8 mouse cellular contexts compared by ENCODE assay signal in genomic region chr13:76759832-76760490, GRCm38 (mm10).
DNase-seq lines count a peak whose midpoint lies in the region.
"Had no signal": no experiment of that assay in that cellular context is flagged by ENCODE, and none has a peak within 500 bp of the region (broad histone marks: within the 10 kb centered on the region; RNA-seq: fewer than 3 reads in every experiment).

No protein-coding gene starts in this region.

- H3K27ac ChIP-seq in embryonic facial prominence, embryonic 10.5 days (replicated peaks) = 0 out of 2 replicates have a peak overlapping the region, but pooled peaks have one; percentile 19
- H3K27ac ChIP-seq: heart, embryonic 13.5 days had no signal

- no peaks in the 10 kb centered on the region for H3K9me3 ChIP-seq in embryonic facial prominence, embryonic 10.5 days
- H3K9me3 ChIP-seq: heart, embryonic 13.5 days had no signal

- no peaks in the 10 kb centered on the region for H3K36me3 ChIP-seq in embryonic facial prominence, embryonic 10.5 days (replicated peaks)
- H3K36me3 ChIP-seq: heart, embryonic 13.5 days had no signal

- no peak overlapping the region for H3K4me3 ChIP-seq in embryonic facial prominence, embryonic 10.5 days
- H3K4me3 ChIP-seq: heart, embryonic 13.5 days had no signal

- H3K27me3 ChIP-seq in embryonic facial prominence, embryonic 10.5 days (replicated peaks; ENCODE audit: low read depth, poor library complexity, severe bottlenecking) = no peaks in the 10 kb centered on the region
- H3K27me3 ChIP-seq: heart, embryonic 13.5 days had no signal

- DNase-seq in testis, postnatal 10 days (ENCODE audit: low spot score) = peak; percentile 52
- no peak for DNase-seq in testis, postnatal 14 days (ENCODE audit: low spot score)
- peak; percentile 74 for DNase-seq in brain, adult 2 months (ENCODE audit: low read depth, low spot score)
- peak; percentile 64 for DNase-seq in embryonic facial prominence, embryonic 10.5 days (ENCODE audit: low spot score)
- DNase-seq in kidney, postnatal 36 days = peak; percentile 23 to 56
- DNase-seq in lung, postnatal 14 days = peak; percentile 41
- peak; percentile 10 to 24 for DNase-seq in right cerebral cortex, postnatal 36 days (ENCODE audit: low spot score in 2 of 2)

- 23% methylated on average over 6 of the region's 6 CpGs for WGBS in embryonic facial prominence, embryonic 10.5 days

- H3K4me1 ChIP-seq in embryonic facial prominence, embryonic 10.5 days = 0 out of 2 replicates have a peak, but pooled peaks cover 3% of the 10 kb centered on the region
- H3K4me1 ChIP-seq: heart, embryonic 13.5 days had no signal
